Mouse (Mus musculus): ENCODE results near the gene Ptov1. TPM values are rescaled to one million over a fixed set of nuclear protein-coding genes. Genes with fewer than 3 reads are reported as not detected.

Gene Ptov1
- total RNA-seq (2014; rRNA removed) (484 and 500 TPM in 2 replicates), polyA plus RNA-seq (2015; fragmentation: Nextera tagmentation; extraction: Ambion mirVana) (430 and 439 TPM in 2 replicates)

DNA sequence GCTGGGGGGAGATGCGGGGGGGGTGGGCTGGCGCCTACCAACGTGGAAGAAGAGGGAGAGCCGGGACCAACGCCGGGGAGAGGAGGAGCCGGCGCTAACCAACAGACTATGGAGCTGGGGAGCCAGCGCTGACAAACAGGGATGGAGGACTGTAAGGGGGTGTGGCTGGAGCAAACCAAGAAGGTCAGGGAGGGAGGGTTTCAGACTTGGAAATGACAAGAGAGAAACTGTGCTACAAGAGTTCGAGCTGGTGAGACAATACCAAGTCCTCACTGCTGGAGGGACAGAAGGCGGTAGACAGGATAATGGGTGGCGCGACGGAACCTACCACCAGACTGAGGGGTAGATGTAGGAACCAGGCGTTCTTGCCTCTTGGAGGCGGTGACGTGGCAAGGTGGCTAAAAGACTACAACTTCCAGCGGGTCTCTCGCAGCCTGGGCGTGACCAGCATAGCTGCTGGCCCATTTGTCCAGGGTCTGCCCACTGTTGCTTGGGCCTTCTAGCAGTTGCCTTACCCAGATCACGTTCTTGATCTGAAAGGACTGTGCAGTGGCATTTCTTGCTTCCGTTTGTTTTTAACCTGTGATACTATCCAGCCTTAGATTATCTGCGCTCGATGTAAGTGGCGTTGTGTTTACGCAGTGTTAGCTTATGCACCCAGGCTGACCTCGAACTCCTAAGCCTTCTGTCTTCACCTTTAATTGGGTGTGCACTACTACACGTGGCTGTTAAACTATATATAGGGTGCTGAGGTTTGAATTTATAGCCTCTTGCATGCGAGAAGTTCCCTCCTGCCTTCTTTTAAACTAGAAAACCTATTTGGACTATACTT lies at the start of gene Ptov1:
Gene Ptov1, minus strand, starts transcription at position 92 of the 832 bp plus-strand sequence.
- H3K4me1 ChIP-seq (ENCODE audit: insufficient read depth, low read length) = peaks cover 24% of the 10 kb centered on the region
- peak; percentile 99 for DNase-seq (ENCODE audit: low spot score)
- peaks cover 6% of the 10 kb centered on the region; the same call in 1 of the 2 replicates for H3K36me3 ChIP-seq (ENCODE audit: insufficient read depth, low read length)
- no peak; the same call in 1 of the 2 replicates for TF ChIP-seq CTCF (IDR thresholded peaks at IDR 0.05)
- peak within 1 kb of the TSS; percentile 98 for H3K4me3 ChIP-seq (ENCODE audit: low read depth, low read length)
- H3K9ac ChIP-seq (replicated peaks; ENCODE audit: low read length, poor library complexity, severe bottlenecking) = peak within 1 kb of the TSS; percentile 99
- peak; percentile 96 for ATAC-seq (ENCODE audit: low FRiP score)
- peak within 1 kb of the TSS; percentile 92 for H3K4me2 ChIP-seq (ENCODE audit: low read depth, low read length, poor library complexity, severe bottlenecking)
- H3K27ac ChIP-seq (ENCODE audit: low read depth, low read length) = peak within 1 kb of the TSS; percentile 100
- H3K27me3 ChIP-seq (ENCODE audit: insufficient read depth, low read length) = no peaks in the 10 kb centered on the region
- H3K9me3 ChIP-seq (ENCODE audit: low read length) = no peaks in the 10 kb centered on the region
- WGBS = 7% methylated on average over 29 of the region's 29 CpGs

DNA sequence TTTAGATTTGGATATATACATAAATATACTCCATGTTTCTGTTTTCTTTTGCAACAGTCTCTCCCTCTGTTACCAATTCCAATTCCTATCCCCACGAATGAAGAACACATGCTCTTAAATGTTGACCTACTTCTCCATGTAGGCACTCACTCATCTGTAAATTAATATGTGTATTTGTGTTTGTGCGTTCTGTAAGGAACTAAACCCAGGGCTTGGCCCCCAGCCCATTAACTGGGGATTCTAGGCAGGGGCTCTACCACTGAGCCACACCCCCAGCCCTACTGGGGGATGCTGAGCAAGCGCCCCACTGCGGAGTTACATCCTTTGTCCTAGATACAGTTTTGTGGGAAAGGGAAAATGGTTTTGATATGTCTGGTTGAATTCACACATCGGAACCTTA lies 49.5 kb upstream of the Ptov1 start:
- TF ChIP-seq CTCF (IDR thresholded peaks at IDR 0.05) = no peak
- Histone ChIP-seq H3K4me1 (ENCODE audit: insufficient read depth, low read length) (no peaks in the 10 kb centered on the region), H3K4me2 (ENCODE audit: low read depth, low read length, poor library complexity, severe bottlenecking) (no peak overlapping the region), H3K27ac (ENCODE audit: low read depth, low read length) (no peak overlapping the region), H3K4me3 (ENCODE audit: low read depth, low read length) (no peak overlapping the region), H3K36me3 (ENCODE audit: insufficient read depth, low read length) (peaks cover 19% of the 10 kb centered on the region), H3K9me3 (ENCODE audit: low read length) (no peaks in the 10 kb centered on the region), H3K27me3 (ENCODE audit: insufficient read depth, low read length) (no peaks in the 10 kb centered on the region), H3K9ac (replicated peaks; ENCODE audit: low read length, poor library complexity, severe bottlenecking) (no peak overlapping the region)
- DNase-seq (ENCODE audit: low spot score) = no peak
- 86% methylated on average over 5 of the region's 5 CpGs for WGBS
- ATAC-seq (ENCODE audit: low FRiP score) = no peak

DNA sequence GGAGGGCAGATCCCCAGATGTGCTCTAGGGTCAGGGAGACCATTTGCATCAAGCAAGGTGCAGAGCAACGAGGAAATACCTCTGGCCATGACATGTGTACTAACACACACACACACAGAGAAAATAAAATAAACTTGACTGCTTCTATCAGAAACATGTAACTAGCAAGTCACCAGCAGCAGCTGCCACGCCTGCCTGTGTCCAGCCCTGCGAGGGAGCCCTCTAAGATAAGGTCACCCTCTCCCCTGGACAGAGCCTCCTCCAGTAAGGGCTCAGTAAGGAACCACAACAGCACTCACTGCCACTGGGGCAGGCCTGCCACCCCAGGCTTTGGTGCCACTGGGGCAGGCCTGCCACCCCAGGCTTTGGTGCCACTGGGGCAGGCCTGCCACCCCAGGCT lies 48.6 kb upstream of the Ptov1 start:
- no peak overlapping the region for H3K4me2 ChIP-seq (ENCODE audit: low read depth, low read length, poor library complexity, severe bottlenecking)
- 77% methylated on average over 3 of the region's 3 CpGs for WGBS
- peaks cover 25% of the 10 kb centered on the region for H3K36me3 ChIP-seq (ENCODE audit: insufficient read depth, low read length)
- no peaks in the 10 kb centered on the region for H3K9me3 ChIP-seq (ENCODE audit: low read length)
- H3K27ac ChIP-seq (ENCODE audit: low read depth, low read length) = no peak overlapping the region
- H3K9ac ChIP-seq (replicated peaks; ENCODE audit: low read length, poor library complexity, severe bottlenecking) = no peak overlapping the region
- no peak for TF ChIP-seq CTCF (IDR thresholded peaks at IDR 0.05)
- no peak for ATAC-seq (ENCODE audit: low FRiP score)
- no peaks in the 10 kb centered on the region for H3K27me3 ChIP-seq (ENCODE audit: insufficient read depth, low read length)
- no peak for DNase-seq (ENCODE audit: low spot score)
- no peak overlapping the region for H3K4me3 ChIP-seq (ENCODE audit: low read depth, low read length)
- no peaks in the 10 kb centered on the region for H3K4me1 ChIP-seq (ENCODE audit: insufficient read depth, low read length)

DNA sequence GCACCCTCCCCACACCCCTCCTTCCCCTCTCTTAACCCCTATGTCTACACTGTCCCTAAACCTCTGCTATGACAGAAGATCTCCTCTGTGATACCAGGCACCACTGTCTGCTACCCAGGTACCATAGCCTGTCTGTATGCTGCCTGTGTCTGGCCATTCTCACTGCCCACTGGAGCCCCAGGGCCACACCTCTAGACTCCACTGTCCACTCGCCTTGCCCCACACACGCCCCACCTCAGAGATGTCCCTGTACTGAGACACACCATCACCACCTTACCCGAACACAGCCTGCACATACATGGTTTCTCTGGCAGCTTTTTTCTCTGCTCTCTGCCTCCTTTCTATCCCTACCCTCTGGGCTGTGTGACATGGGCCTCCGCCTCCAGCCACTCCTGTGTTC lies 47.3 kb upstream of the Ptov1 start:
- H3K27ac ChIP-seq (ENCODE audit: low read depth, low read length) = no peak overlapping the region
- TF ChIP-seq CTCF (IDR thresholded peaks at IDR 0.05) = no peak
- ATAC-seq (ENCODE audit: low FRiP score) = no peak
- DNase-seq (ENCODE audit: low spot score) = no peak
- no peaks in the 10 kb centered on the region for H3K27me3 ChIP-seq (ENCODE audit: insufficient read depth, low read length)
- H3K4me2 ChIP-seq (ENCODE audit: low read depth, low read length, poor library complexity, severe bottlenecking) = no peak overlapping the region
- 93% methylated on average over 4 of the region's 4 CpGs for WGBS
- H3K9ac ChIP-seq (replicated peaks; ENCODE audit: low read length, poor library complexity, severe bottlenecking) = no peak overlapping the region
- no peaks in the 10 kb centered on the region for H3K9me3 ChIP-seq (ENCODE audit: low read length)
- peaks cover 28% of the 10 kb centered on the region for H3K36me3 ChIP-seq (ENCODE audit: insufficient read depth, low read length)
- no peak overlapping the region for H3K4me3 ChIP-seq (ENCODE audit: low read depth, low read length)
- H3K4me1 ChIP-seq (ENCODE audit: insufficient read depth, low read length) = no peaks in the 10 kb centered on the region

DNA sequence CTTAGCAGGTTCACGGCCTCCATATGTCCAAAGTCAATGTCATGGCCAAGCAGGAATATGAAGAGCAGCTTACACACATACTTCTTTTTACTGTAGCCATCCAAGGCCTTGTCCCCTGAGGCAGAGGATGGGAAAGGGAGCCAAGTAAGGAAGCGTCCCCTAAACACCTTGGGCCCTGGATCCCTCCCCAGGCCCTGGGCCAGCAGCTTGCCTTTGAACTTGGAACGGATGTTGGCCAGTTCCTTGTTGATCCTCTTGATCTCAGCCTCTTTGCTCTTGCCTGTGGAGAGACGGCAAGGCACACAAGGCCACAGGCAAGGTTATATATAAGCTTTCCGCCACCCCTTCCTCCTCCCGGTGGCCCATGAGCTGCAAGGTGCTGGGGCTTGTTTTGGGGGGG lies 46.6 kb upstream of the Ptov1 start:
- Histone ChIP-seq H3K9me3 (ENCODE audit: low read length) (no peaks in the 10 kb centered on the region), H3K9ac (replicated peaks; ENCODE audit: low read length, poor library complexity, severe bottlenecking) (no peak overlapping the region), H3K27ac (ENCODE audit: low read depth, low read length) (no peak overlapping the region), H3K27me3 (ENCODE audit: insufficient read depth, low read length) (no peaks in the 10 kb centered on the region), H3K4me3 (ENCODE audit: low read depth, low read length) (no peak overlapping the region), H3K4me1 (ENCODE audit: insufficient read depth, low read length) (no peaks in the 10 kb centered on the region), H3K4me2 (ENCODE audit: low read depth, low read length, poor library complexity, severe bottlenecking) (no peak overlapping the region), H3K36me3 (ENCODE audit: insufficient read depth, low read length) (peaks cover 28% of the 10 kb centered on the region)
- no peak for DNase-seq (ENCODE audit: low spot score)
- ATAC-seq (ENCODE audit: low FRiP score) = no peak
- TF ChIP-seq CTCF (IDR thresholded peaks at IDR 0.05) = no peak
- WGBS = 88% methylated on average over 6 of the region's 6 CpGs

DNA sequence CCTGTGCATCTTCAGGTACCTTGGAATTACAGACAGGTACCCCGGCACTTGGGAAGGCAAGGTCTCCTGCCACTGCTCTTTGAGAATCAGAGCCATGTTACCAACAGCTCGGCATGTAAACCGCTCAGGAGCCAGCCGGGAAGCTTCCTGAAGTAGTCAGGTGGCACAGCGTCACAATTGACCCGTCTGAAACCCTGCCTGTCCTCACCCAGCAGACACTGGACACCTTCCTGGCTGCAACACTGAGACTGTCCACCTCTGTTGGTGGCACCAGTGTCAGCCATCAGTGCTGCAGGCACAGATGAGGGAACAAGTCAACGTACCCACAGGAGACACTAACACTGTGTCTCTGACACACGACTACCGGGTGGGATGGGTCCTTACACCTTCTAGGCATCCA lies 45.7 kb upstream of the Ptov1 start:
- no peak for TF ChIP-seq CTCF (IDR thresholded peaks at IDR 0.05)
- DNase-seq (ENCODE audit: low spot score) (no peak), ATAC-seq (ENCODE audit: low FRiP score) (no peak)
- WGBS = 91% methylated on average over 9 of the region's 9 CpGs
- Histone ChIP-seq H3K4me1 (ENCODE audit: insufficient read depth, low read length) (no peaks in the 10 kb centered on the region), H3K9me3 (ENCODE audit: low read length) (no peaks in the 10 kb centered on the region), H3K4me2 (ENCODE audit: low read depth, low read length, poor library complexity, severe bottlenecking) (no peak overlapping the region), H3K36me3 (ENCODE audit: insufficient read depth, low read length) (peaks cover 36% of the 10 kb centered on the region), H3K27me3 (ENCODE audit: insufficient read depth, low read length) (no peaks in the 10 kb centered on the region), H3K27ac (ENCODE audit: low read depth, low read length) (no peak overlapping the region), H3K4me3 (ENCODE audit: low read depth, low read length) (no peak overlapping the region), H3K9ac (replicated peaks; ENCODE audit: low read length, poor library complexity, severe bottlenecking) (no peak overlapping the region)

Measured in midbrain, postnatal 0 days (tissue).